Mouse (Mus musculus): ENCODE data around the gene Hmgb1. TPM values are rescaled to one million over a fixed set of nuclear protein-coding genes. Genes with fewer than 3 reads are reported as not detected.

The Hmgb1 gene
- total RNA-seq, 2 experiments from 2014 or later, result 176 to 183 TPM

- DNase-seq, result no peak
Observed at GRCm38 (mm10) chr5:149020681-149021062, 163.6 kb downstream of the Hmgb1 start.

GRCm38 (mm10) chr5:149020059-149020680, 164.1 kb downstream of the Hmgb1 start:
- DNase-seq, result no peak

GRCm38 (mm10) chr5:149017666-149018415, 166.4 kb downstream of the Hmgb1 start:
- no peak for DNase-seq

- no peak for DNase-seq
Observed at GRCm38 (mm10) chr5:149017181-149017580, 167.1 kb downstream of the Hmgb1 start.

- DNase-seq, result no peak
Observed at GRCm38 (mm10) chr5:149016261-149016660, 168.0 kb downstream of the Hmgb1 start.

GRCm38 (mm10) chr5:149015335-149016201, 168.7 kb downstream of the Hmgb1 start:
- no peak for DNase-seq

GRCm38 (mm10) chr5:149014600-149015268, 169.6 kb downstream of the Hmgb1 start:
- no peak for DNase-seq

GRCm38 (mm10) chr5:149013817-149014508, 170.3 kb downstream of the Hmgb1 start:
- DNase-seq, result no peak

- no peak for DNase-seq
Observed at GRCm38 (mm10) chr5:149009111-149009510, 175.2 kb downstream of the Hmgb1 start.

GRCm38 (mm10) chr5:149007295-149007646, 177.0 kb downstream of the Hmgb1 start:
- DNase-seq, result no peak

- peak; percentile 100 for DNase-seq
Observed at GRCm38 (mm10) chr5:149006362-149007294, 177.7 kb downstream of the Hmgb1 start.

GRCm38 (mm10) chr5:149005701-149006361, 178.5 kb downstream of the Hmgb1 start:
- no peak for DNase-seq

- DNase-seq, result no peak
Observed at GRCm38 (mm10) chr5:149005083-149005482, 179.2 kb downstream of the Hmgb1 start.

GRCm38 (mm10) chr5:149003137-149003536, 181.2 kb downstream of the Hmgb1 start:
- no peak for DNase-seq

- DNase-seq, result no peak
Observed at GRCm38 (mm10) chr5:149002803-149003115, 181.5 kb downstream of the Hmgb1 start.

GRCm38 (mm10) chr5:149002034-149002802, 182.1 kb downstream of the Hmgb1 start:
- no peak for DNase-seq

GRCm38 (mm10) chr5:148999802-149000201, 184.5 kb downstream of the Hmgb1 start:
- DNase-seq, result no peak

GRCm38 (mm10) chr5:148998512-148998911, 185.8 kb downstream of the Hmgb1 start:
- DNase-seq, result no peak

GRCm38 (mm10) chr5:148996709-148997037, 187.6 kb downstream of the Hmgb1 start:
- DNase-seq, result no peak
